Mouse (Mus musculus) gastrocnemius, postnatal 25 days (tissue): ENCODE data around the gene Arpc4. TPM values are rescaled to one million over a fixed set of nuclear protein-coding genes. Genes with fewer than 3 reads are reported as not detected.

Experiments used
- microRNA-seq, 2 experiments: library from miRNA; unstranded; fragments of <30 nt; microRNA quantifications; one replicate each; pipeline ENCODE4 v1.2.0; 2021; ENCODE audit warnings: borderline replicate concordance in 2 of 2
- total RNA-seq, 2 experiments: library from RNA; stranded (reverse); gene quantifications; 1 replicate in 1 of 2; 2 replicates in 1 of 2; pipeline ENCODE4 v1.2.3; 2021

Arpc4 gene
- total RNA-seq, 2 experiments from 2014 or later: 48.4 to 55.3 TPM

Small RNA genes lying within 50 kb of the gene (microRNA-seq; reads per million reads assigned to microRNA genes)
- gene Gm24387: 0 reads per million in 2 experiments

Other genes starting within 250 kb of the Arpc4 start
- gene Lhfpl4, start 182.7 kb upstream of the Arpc4 start, total RNA-seq: under 1 TPM; 0.38 to 0.54 TPM
- gene Mtmr14, start 140.3 kb upstream of the Arpc4 start, total RNA-seq: 10 to 100 TPM; 13.2 to 14.5 TPM
- not detected for gene Cpne9, start 95.8 kb upstream of the Arpc4 start, total RNA-seq
- gene Brpf1, start 71.0 kb upstream of the Arpc4 start, total RNA-seq: 1 to 10 TPM; 7.8 to 8.3 TPM
- 1 to 10 TPM; 4.0 to 6.0 TPM for gene Ogg1, start 51.1 kb upstream of the Arpc4 start, total RNA-seq
- 10 to 100 TPM; 29.7 to 36.4 TPM for gene Camk1, start 34.1 kb upstream of the Arpc4 start, total RNA-seq
- gene Tada3, start 232 bp upstream of the Arpc4 start, total RNA-seq: 10 to 100 TPM; 14.0 to 14.4 TPM
- gene Ttll3, start 11.1 kb downstream of the Arpc4 start, total RNA-seq: 1 to 10 TPM; 1.6 to 1.7 TPM
- gene Rpusd3, start 41.2 kb downstream of the Arpc4 start, total RNA-seq: 1 to 10 TPM; 8.0 to 9.7 TPM
- gene Cidec, start 57.6 kb downstream of the Arpc4 start, total RNA-seq: 10 to 100 TPM in 1 of 2 experiments, 1 to 10 TPM in 1; 1.1 to 67.8 TPM
- 10 to 100 TPM; 27.6 to 29.8 TPM for gene Jagn1, start 64.5 kb downstream of the Arpc4 start, total RNA-seq
- gene Il17re, start 80.4 kb downstream of the Arpc4 start, total RNA-seq: under 1 TPM in 1 of 2 experiments, not detected in 1; 0.16 TPM
- 1 to 10 TPM; 6.0 to 8.0 TPM for gene Il17rc, start 93.3 kb downstream of the Arpc4 start, total RNA-seq
- gene Creld1, start 105.2 kb downstream of the Arpc4 start, total RNA-seq: 10 to 100 TPM; 39.3 to 50.6 TPM
- gene Prrt3, start 123.8 kb downstream of the Arpc4 start, total RNA-seq: under 1 TPM in 1 of 2 experiments, not detected in 1; 0.08 TPM
- gene Emc3, start 153.5 kb downstream of the Arpc4 start, total RNA-seq: 10 to 100 TPM; 50.3 to 66.7 TPM
- under 1 TPM; 0.41 to 0.56 TPM for gene Fancd2, start 153.6 kb downstream of the Arpc4 start, total RNA-seq
- gene Fancd2os, start 222.6 kb downstream of the Arpc4 start, total RNA-seq: not detected
- gene Brk1, start 226.7 kb downstream of the Arpc4 start, total RNA-seq: 10 to 100 TPM; 37.1 to 40.7 TPM
- gene Vhl, start 245.8 kb downstream of the Arpc4 start, total RNA-seq: 1 to 10 TPM; 4.4 to 6.2 TPM